Mouse (Mus musculus) MEL (cell line): Measurements from ENCODE around the gene Tnfaip2. TPM values are rescaled to one million over a fixed set of nuclear protein-coding genes. Genes with fewer than 3 reads are reported as not detected.
A peak's percentile ranks its signal among the peaks of the same experiment; 100 is the strongest.

Experiments
- DNase-seq: peaks from one replicate; pipeline ENCODE4 v3.0.0; 2011; ENCODE audit warnings: low read depth, low spot score
- H3K27ac ChIP-seq: 2 replicates; pipeline ENCODE4 v1.5.1; 2012; ENCODE audit warnings: low read depth, mild to moderate bottlenecking, control low read depth, low read length, moderate library complexity; ENCODE audit not compliant: control insufficient read depth
- H3K27me3 ChIP-seq, 2 experiments: fragments of 150-350 bp in 1 of 2; sonication (generic) in 1 of 2; 2 replicates each; pipeline ENCODE4 v1.6.1; 2012; ENCODE audit warnings: low read length in 2 of 2, mild to moderate bottlenecking in 2 of 2, improper control_type of control experiment in 1 of 2, moderate library complexity in 1 of 2; ENCODE audit not compliant: insufficient read depth in 2 of 2, control insufficient read depth in 1 of 2
- H3K36me3 ChIP-seq, 2 experiments: 2 replicates each; pipeline ENCODE4 v1.6.1; 2012 to 2014; ENCODE audit warnings: low read length in 2 of 2, improper control_type of control experiment in 1 of 2, inconsistent platforms in 1 of 2, mild to moderate bottlenecking in 1 of 2; ENCODE audit not compliant: insufficient read depth in 2 of 2, control insufficient read depth in 1 of 2
- H3K4me1 ChIP-seq, 2 experiments: fragments of 150-350 bp in 1 of 2; sonication (generic) in 1 of 2; 2 replicates each; pipeline ENCODE4 v1.6.1; 2012; ENCODE audit warnings: low read length in 2 of 2, improper control_type of control experiment in 1 of 2, mild to moderate bottlenecking in 1 of 2; ENCODE audit not compliant: insufficient read depth in 2 of 2, control insufficient read depth in 1 of 2
- H3K4me3 ChIP-seq, 2 experiments: fragments of 150-350 bp in 1 of 2; sonication (generic) in 1 of 2; 2 replicates each; pipeline ENCODE4 v1.5.1; 2012; ENCODE audit warnings: low read depth in 2 of 2, low read length in 2 of 2, mild to moderate bottlenecking in 2 of 2, moderate library complexity in 2 of 2, control low read depth in 1 of 2, improper control_type of control experiment in 1 of 2; ENCODE audit not compliant: control insufficient read depth in 1 of 2, insufficient read depth in 1 of 2
- H3K79me2 ChIP-seq: 2 replicates; pipeline ENCODE4 v1.6.1; 2012; ENCODE audit warnings: mild to moderate bottlenecking, low read length, moderate library complexity; ENCODE audit not compliant: control insufficient read depth, poor library complexity, insufficient read depth
- H3K9ac ChIP-seq: 2 replicates; pipeline ENCODE4 v1.6.1; 2012; ENCODE audit warnings: low read depth, mild to moderate bottlenecking, control low read depth, low read length, moderate library complexity; ENCODE audit not compliant: control insufficient read depth, poor library complexity, severe bottlenecking
- H3K9me3 ChIP-seq: fragments of 150-350 bp; sonication (generic); replicated peaks from 2 replicates; pipeline ENCODE4 v1.6.1; 2012; ENCODE audit warnings: mild to moderate bottlenecking, low read length, improper control_type of control experiment, moderate library complexity; ENCODE audit not compliant: insufficient read depth
- BHLHE40 ChIP-seq: IDR thresholded peaks from 2 replicates; pipeline ENCODE4 v1.6.1; 2012; ENCODE audit warnings: low read depth, mild to moderate bottlenecking, inconsistent platforms, low read length, improper control_type of control experiment, borderline replicate concordance
- CHD2 ChIP-seq: IDR thresholded peaks from 2 replicates; pipeline ENCODE4 v1.6.1; 2011; ENCODE audit warnings: low read length, improper control_type of control experiment
- CTCF ChIP-seq, 3 experiments: IDR thresholded peaks in 2 of 3; conservative IDR thresholded peaks in 1 of 3; 2 replicates each; pipeline ENCODE4 v1.5.1; 2011 to 2012; ENCODE audit warnings: low read length in 3 of 3, low read depth in 2 of 3, mild to moderate bottlenecking in 2 of 3, improper control_type of control experiment in 1 of 3, inconsistent platforms in 1 of 3, mixed read lengths in 1 of 3, moderate library complexity in 1 of 3; ENCODE audit not compliant: control insufficient read depth in 1 of 3, insufficient read depth in 1 of 3, poor library complexity in 1 of 3, severe bottlenecking in 1 of 3
- ELF1 ChIP-seq: IDR thresholded peaks from 2 replicates; pipeline ENCODE4 v1.6.1; 2014; ENCODE audit warnings: low read depth, mild to moderate bottlenecking, inconsistent platforms, low read length, improper control_type of control experiment, moderate library complexity
- EP300 ChIP-seq, 2 experiments: IDR thresholded peaks; 2 replicates each; pipeline ENCODE4 v1.6.1; 2011; ENCODE audit warnings: improper control_type of control experiment in 2 of 2, low read length in 2 of 2, low read depth in 1 of 2, mild to moderate bottlenecking in 1 of 2
- GABPA ChIP-seq: IDR thresholded peaks from 2 replicates; pipeline ENCODE4 v1.6.1; 2012; ENCODE audit warnings: low read depth, mild to moderate bottlenecking, inconsistent platforms, low read length, improper control_type of control experiment, moderate library complexity
- GATA1 ChIP-seq: IDR thresholded peaks from 2 replicates; pipeline ENCODE4 v1.6.1; 2011; ENCODE audit warnings: low read depth, low read length, improper control_type of control experiment
- HCFC1 ChIP-seq: IDR thresholded peaks from 2 replicates; pipeline ENCODE4 v1.6.1; 2012; ENCODE audit warnings: low read depth, mild to moderate bottlenecking, inconsistent platforms, low read length, improper control_type of control experiment, moderate library complexity
- JUND ChIP-seq: IDR thresholded peaks from 2 replicates; pipeline ENCODE4 v1.6.1; 2011; ENCODE audit warnings: low read depth, mild to moderate bottlenecking, improper control_type of control experiment, low read length
- KAT2A ChIP-seq: conservative IDR thresholded peaks from 2 replicates; pipeline ENCODE4 v1.6.1; 2012; ENCODE audit warnings: low read depth, low read length, improper control_type of control experiment, inconsistent platforms
- MAZ ChIP-seq: IDR thresholded peaks from 2 replicates; pipeline ENCODE4 v1.6.1; 2012; ENCODE audit warnings: low read depth, mild to moderate bottlenecking, inconsistent platforms, low read length, improper control_type of control experiment
- MEF2A ChIP-seq: IDR thresholded peaks from 2 replicates; pipeline ENCODE4 v1.6.1; 2014; ENCODE audit warnings: low read depth, mild to moderate bottlenecking, inconsistent platforms, low read length, improper control_type of control experiment; ENCODE audit not compliant: poor library complexity, insufficient replicate concordance, severe bottlenecking; ENCODE audit errors: extremely low read depth
- MXI1 ChIP-seq: IDR thresholded peaks from 2 replicates; pipeline ENCODE4 v1.6.1; 2011; ENCODE audit warnings: mild to moderate bottlenecking, low read depth, low read length, improper control_type of control experiment
- NELFE ChIP-seq: IDR thresholded peaks from 2 replicates; pipeline ENCODE4 v1.6.1; 2011; ENCODE audit warnings: low read depth, low read length, improper control_type of control experiment
- POLR2AphosphoS5 ChIP-seq: IDR thresholded peaks from 2 replicates; pipeline ENCODE4 v1.6.1; 2012; ENCODE audit warnings: low read depth, borderline replicate concordance, mild to moderate bottlenecking, inconsistent platforms, low read length, moderate library complexity, mixed read lengths
- RCOR1 ChIP-seq: IDR thresholded peaks from 2 replicates; pipeline ENCODE4 v1.6.1; 2012; ENCODE audit warnings: low read depth, mild to moderate bottlenecking, inconsistent platforms, low read length, improper control_type of control experiment
- SIN3A ChIP-seq: IDR thresholded peaks from 2 replicates; pipeline ENCODE4 v1.6.1; 2012; ENCODE audit warnings: low read length, improper control_type of control experiment, inconsistent platforms
- SMC3 ChIP-seq: IDR thresholded peaks from 2 replicates; pipeline ENCODE4 v1.6.1; 2011; ENCODE audit warnings: low read depth, low read length, improper control_type of control experiment
- TBP ChIP-seq: IDR thresholded peaks from 2 replicates; pipeline ENCODE4 v1.8.0; 2011; ENCODE audit warnings: low read depth, low read length, improper control_type of control experiment
- UBTF ChIP-seq: IDR thresholded peaks from 2 replicates; pipeline ENCODE4 v1.6.1; 2012; ENCODE audit warnings: low read depth, mild to moderate bottlenecking, inconsistent platforms, low read length, improper control_type of control experiment, moderate library complexity, borderline replicate concordance; ENCODE audit not compliant: insufficient read depth
- USF2 ChIP-seq, 2 experiments: IDR thresholded peaks; 2 replicates each; pipeline ENCODE4 v1.6.1; 2011 to 2012; ENCODE audit warnings: improper control_type of control experiment in 2 of 2, low read length in 2 of 2, borderline replicate concordance in 1 of 2, inconsistent platforms in 1 of 2, low read depth in 1 of 2, mild to moderate bottlenecking in 1 of 2; ENCODE audit not compliant: insufficient read depth in 1 of 2
- ZNF384 ChIP-seq: IDR thresholded peaks from 2 replicates; pipeline ENCODE4 v1.6.1; 2012; ENCODE audit warnings: low read depth, mild to moderate bottlenecking, inconsistent platforms, low read length, improper control_type of control experiment
- polyA plus RNA-seq, 2 experiments: library from polyadenylated mRNA; stranded (reverse) in 1 of 2; unstranded in 1 of 2; fragments of >175 nt in 1 of 2; fragments of >200 nt in 1 of 2; gene quantifications; 2 replicates each; pipeline versions ENCODE4 v1.2.1 to v1.2.4; 2012; ENCODE audit warnings: low replicate concordance in 2 of 2, low read depth in 1 of 2; ENCODE audit not compliant: insufficient read length in 2 of 2, insufficient read depth in 1 of 2, missing spikeins in 1 of 2
- total RNA-seq: library from RNA; depleted of rRNA; stranded (reverse); fragments of 300-350 nt; gene quantifications from 2 replicates; pipeline ENCODE4 v1.2.3, GENCODE M21; 2012

Tnfaip2 gene
- total and polyA plus RNA-seq, 3 experiments = 51.4 to 77.2 (median 66.8) TPM

- no peaks in the 10 kb centered on the region for H3K9me3 ChIP-seq
- peaks cover 0 to 44% of the 10 kb centered on the region in 2 experiments; a peak in 2 of 4 replicates for H3K36me3 ChIP-seq
- no peak overlapping the region for H3K9ac ChIP-seq
- H3K27me3 ChIP-seq = no peaks in the 10 kb centered on the region
- no peak overlapping the region for H3K4me3 ChIP-seq
- DNase-seq = no peak
- no peaks in the 10 kb centered on the region; the same call in 1 of the 2 replicates for H3K79me2 ChIP-seq
- H3K4me1 ChIP-seq = peaks cover 29 to 69% of the 10 kb centered on the region in 2 experiments
- no peak overlapping the region for H3K27ac ChIP-seq
- TF ChIP-seq CTCF (IDR thresholded peaks at IDR 0.05 in 2 of 3, conservative IDR thresholded peaks at IDR 0.05 in 1 of 3; ENCODE audit: control insufficient read depth in 1 of 3, insufficient read depth in 1 of 3, low read depth in 2 of 3, low read length in 3 of 3, poor library complexity in 1 of 3, severe bottlenecking in 1 of 3) = no peak
- no peak for TF ChIP-seq KAT2A
- no peak for TF ChIP-seq CHD2
- TF ChIP-seq, all 39 proteins: peak for 0
Measured at GRCm38 (mm10) chr12:111436640-111437039, 5.6 kb upstream of the Tnfaip2 start.

GRCm38 (mm10) chr12:111437222-111437900 lies 4.9 kb upstream of the Tnfaip2 start:
- H3K36me3 ChIP-seq = peaks cover 0 to 49% of the 10 kb centered on the region in 2 experiments; a peak in 2 of 4 replicates
- no peaks in the 10 kb centered on the region for H3K9me3 ChIP-seq
- no peaks in the 10 kb centered on the region for H3K27me3 ChIP-seq
- peak in 1 of 2 experiments; percentile 47; a peak in 1 of 4 replicates for TF ChIP-seq EP300 (IDR thresholded peaks at IDR 0.05; ENCODE audit: low read depth in 1 of 2, low read length in 2 of 2)
- TF ChIP-seq ELF1 = 0 out of 2 replicates have a peak, but pooled peaks have one; percentile 10
- no peak for TF ChIP-seq GATA1
- no peak for TF ChIP-seq SMC3
- TF ChIP-seq SIN3A = no peak
- TF ChIP-seq GABPA = 0 out of 2 replicates have a peak, but pooled peaks have one; percentile 48
- no peak for TF ChIP-seq UBTF
- TF ChIP-seq MEF2A = no peak
- no peak for TF ChIP-seq NELFE
- no peak for TF ChIP-seq POLR2AphosphoS5
- TF ChIP-seq HCFC1 = no peak
- no peak for TF ChIP-seq MAZ
- TF ChIP-seq JUND = no peak
- TF ChIP-seq TBP = no peak
- TF ChIP-seq MXI1 = no peak
- no peak for TF ChIP-seq RCOR1
- TF ChIP-seq USF2 (IDR thresholded peaks at IDR 0.05; ENCODE audit: borderline replicate concordance in 1 of 2, insufficient read depth in 1 of 2, low read depth in 1 of 2, low read length in 2 of 2) = no peak
- TF ChIP-seq ZNF384 = 0 out of 2 replicates have a peak, but pooled peaks have one; percentile 20
- TF ChIP-seq BHLHE40 = no peak
- peaks cover 33 to 73% of the 10 kb centered on the region in 2 experiments for H3K4me1 ChIP-seq
- peak; percentile 58 for DNase-seq
- H3K79me2 ChIP-seq = no peaks in the 10 kb centered on the region; the same call in 1 of the 2 replicates
- H3K27ac ChIP-seq = peak overlapping the region; percentile 42
- no peak overlapping the region for H3K9ac ChIP-seq
- H3K4me3 ChIP-seq = peak overlapping the region in 1 of 2 experiments; percentile 30; a peak in 1 of 4 replicates
